Mouse (Mus musculus): Measurements from ENCODE around the gene Rhebl1.

The Rhebl1 gene

GRCm38 (mm10) chr15:98904692-98905091, 10.4 kb upstream of the Rhebl1 start:
- peak; percentile 32 to 56 for DNase-seq

GRCm38 (mm10) chr15:98902600-98902999, 8.3 kb upstream of the Rhebl1 start:
- no peak for DNase-seq

- no peak for DNase-seq
These were observed 7.2 kb upstream of the Rhebl1 start for GRCm38 (mm10) chr15:98901530-98901929.

- DNase-seq = peak; percentile 49 to 67
These were observed 3.8 kb upstream of the Rhebl1 start, which contains the start of gene Dhh for GRCm38 (mm10) chr15:98897928-98898800. Dhh (minus strand) TSS chr15:98898540.

- peak; percentile 74 to 80 for DNase-seq
These were observed 3.2 kb upstream of the Rhebl1 start for GRCm38 (mm10) chr15:98897495-98897894.

- DNase-seq = peak; percentile 70 to 79
These were observed 1.6 kb upstream of the Rhebl1 start for GRCm38 (mm10) chr15:98895635-98896589.

- DNase-seq = no peak
These were observed 650 bp upstream of the Rhebl1 start for GRCm38 (mm10) chr15:98894746-98895634.

- DNase-seq = no peak
These were observed 1.3 kb downstream of the Rhebl1 start for GRCm38 (mm10) chr15:98893036-98893435.

GRCm38 (mm10) chr15:98891907-98892606, 2.3 kb downstream of the Rhebl1 start:
- peak; percentile 59 to 80 for DNase-seq

GRCm38 (mm10) chr15:98891198-98891742, 3.1 kb downstream of the Rhebl1 start:
- no peak for DNase-seq

- no peak for DNase-seq
These were observed 6.8 kb downstream of the Rhebl1 start for GRCm38 (mm10) chr15:98887526-98887925.

- no peak for DNase-seq
These were observed 7.5 kb downstream of the Rhebl1 start for GRCm38 (mm10) chr15:98886667-98887387.

- no peak for DNase-seq
These were observed 10.2 kb downstream of the Rhebl1 start for GRCm38 (mm10) chr15:98884106-98884505.

GRCm38 (mm10) chr15:98883661-98884060, 10.7 kb downstream of the Rhebl1 start:
- DNase-seq = no peak

GRCm38 (mm10) chr15:98881656-98882008, 12.7 kb downstream of the Rhebl1 start:
- no peak for DNase-seq

GRCm38 (mm10) chr15:98880978-98881655, 13.2 kb downstream of the Rhebl1 start:
- peak; percentile 91 to 96 for DNase-seq

GRCm38 (mm10) chr15:98877331-98877730, 17.0 kb downstream of the Rhebl1 start:
- peak in 1 of 2 experiments; percentile 75 for DNase-seq

- DNase-seq = peak; percentile 94 to 95
These were observed 22.1 kb downstream of the Rhebl1 start for GRCm38 (mm10) chr15:98871916-98872888.

Data from lung, postnatal 4 days (tissue).